Mouse (Mus musculus) forebrain, postnatal 0 days (tissue): ENCODE data around the gene Nr4a3. TPM values are rescaled to one million over a fixed set of nuclear protein-coding genes. Genes with fewer than 3 reads are reported as not detected.

Experiments
- ATAC-seq: fragments of 200-750 bp; cut with Nextera tagmentation; 2 replicates; pipeline ENCODE4 v1.8.0; 2017; ENCODE audit warnings: mild to moderate bottlenecking, moderate library complexity
- DNase-seq: peaks from one replicate; pipeline ENCODE4 v3.0.0-alpha.2; 2015
- H3K27ac ChIP-seq: fragments of 300-500 bp; sonication (generic); 2 replicates; pipeline ENCODE4 v1.5.1; 2014; ENCODE audit warnings: low read depth, mild to moderate bottlenecking, antibody characterized with exemption, low read length, moderate library complexity, mixed read lengths
- H3K27me3 ChIP-seq: fragments of 300-500 bp; sonication (generic); 2 replicates; pipeline ENCODE4 v1.6.1; 2014; ENCODE audit warnings: mild to moderate bottlenecking, low read length, mixed read lengths; ENCODE audit not compliant: insufficient read depth
- H3K36me3 ChIP-seq: fragments of 300-500 bp; sonication (generic); 2 replicates; pipeline ENCODE4 v1.6.1; 2014; ENCODE audit warnings: mild to moderate bottlenecking, moderate library complexity; ENCODE audit not compliant: insufficient read depth
- H3K4me1 ChIP-seq: fragments of 300-500 bp; sonication (generic); 2 replicates; pipeline ENCODE4 v1.6.1; 2014; ENCODE audit warnings: antibody characterized with exemption; ENCODE audit not compliant: insufficient read depth
- H3K4me2 ChIP-seq: fragments of 300-500 bp; sonication (generic); 2 replicates; pipeline ENCODE4 v1.6.1; 2014; ENCODE audit warnings: low read depth, mild to moderate bottlenecking, moderate library complexity
- H3K4me3 ChIP-seq: fragments of 300-500 bp; sonication (generic); 2 replicates; pipeline ENCODE4 v1.5.1; 2014; ENCODE audit warnings: low read depth, low read length, mixed read lengths
- H3K9ac ChIP-seq: fragments of 300-500 bp; sonication (generic); 2 replicates; pipeline ENCODE4 v1.6.1; 2014; ENCODE audit warnings: mild to moderate bottlenecking
- H3K9me3 ChIP-seq: fragments of 300-500 bp; sonication (generic); 2 replicates; pipeline ENCODE4 v1.6.1; 2016; ENCODE audit warnings: low read length
- CTCF ChIP-seq: sonication (generic); IDR thresholded peaks from 2 replicates; pipeline ENCODE4 v1.5.1; 2016; ENCODE audit warnings: antibody characterized with exemption, control low read depth, low read depth
- WGBS: fragments of 180-500 bp; shearing (Covaris S2); extraction: QIAGEN DNeasy Blood & Tissue Kit; methylation state at CpG from one replicate; pipeline ENCODE4 v1.1.7; 2014; 5-methylcytosine and 5-hydroxymethylcytosine counted together
- polyA plus RNA-seq: library from polyadenylated mRNA; unstranded; fragments of >200 nt; fragmentation: Nextera tagmentation; extraction: Ambion mirVana; gene quantifications from 2 replicates; pipeline ENCODE4 v1.2.1, GENCODE M21; 2015
- total RNA-seq: library from RNA; depleted of rRNA; stranded (reverse); fragments of >200 nt; gene quantifications from 2 replicates; pipeline ENCODE4 v1.2.3, GENCODE M21; 2014

Gene Nr4a3
- total and polyA plus RNA-seq, 2 experiments from 2014 or later, result 12.4 to 13.5 TPM

DNA sequence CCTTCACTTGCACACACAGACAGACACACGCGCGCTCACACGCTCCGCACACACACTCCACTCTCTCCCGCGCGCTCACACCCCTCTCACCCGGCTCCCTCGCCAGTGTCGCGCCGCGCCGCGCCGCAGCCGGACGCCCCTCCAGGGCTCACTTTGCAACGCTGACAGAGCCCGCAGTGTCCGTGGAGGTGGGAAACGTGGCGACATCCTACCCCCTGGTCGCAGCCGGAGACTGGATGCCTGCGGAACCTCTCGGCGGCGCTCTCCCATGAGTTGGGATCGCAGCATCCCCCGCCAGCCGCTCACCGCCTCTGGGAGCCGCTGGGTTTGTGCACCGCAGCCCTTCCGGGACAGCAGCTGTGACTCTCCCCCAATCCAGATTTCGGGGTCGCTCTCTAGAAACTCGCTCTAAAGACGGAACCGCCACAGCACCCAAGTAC, 348 bp downstream of the Nr4a3 start:
- peak overlapping the region; percentile 90 for H3K27ac ChIP-seq
- peak overlapping the region; percentile 90 for H3K4me2 ChIP-seq
- H3K4me1 ChIP-seq, result peaks cover 17% of the 10 kb centered on the region
- no peak for ATAC-seq
- H3K27me3 ChIP-seq, result peaks cover 10% of the 10 kb centered on the region
- WGBS, result under 1% methylated on average over 42 of the region's 42 CpGs
- H3K9ac ChIP-seq, result peak overlapping the region; percentile 79
- peak; percentile 42 for TF ChIP-seq CTCF
- 0 out of 2 replicates have a peak, but pooled peaks cover under 1% of the 10 kb centered on the region for H3K36me3 ChIP-seq
- H3K9me3 ChIP-seq, result no peaks in the 10 kb centered on the region
- peak overlapping the region; percentile 70 for H3K4me3 ChIP-seq
- peak; percentile 62 for DNase-seq

DNA sequence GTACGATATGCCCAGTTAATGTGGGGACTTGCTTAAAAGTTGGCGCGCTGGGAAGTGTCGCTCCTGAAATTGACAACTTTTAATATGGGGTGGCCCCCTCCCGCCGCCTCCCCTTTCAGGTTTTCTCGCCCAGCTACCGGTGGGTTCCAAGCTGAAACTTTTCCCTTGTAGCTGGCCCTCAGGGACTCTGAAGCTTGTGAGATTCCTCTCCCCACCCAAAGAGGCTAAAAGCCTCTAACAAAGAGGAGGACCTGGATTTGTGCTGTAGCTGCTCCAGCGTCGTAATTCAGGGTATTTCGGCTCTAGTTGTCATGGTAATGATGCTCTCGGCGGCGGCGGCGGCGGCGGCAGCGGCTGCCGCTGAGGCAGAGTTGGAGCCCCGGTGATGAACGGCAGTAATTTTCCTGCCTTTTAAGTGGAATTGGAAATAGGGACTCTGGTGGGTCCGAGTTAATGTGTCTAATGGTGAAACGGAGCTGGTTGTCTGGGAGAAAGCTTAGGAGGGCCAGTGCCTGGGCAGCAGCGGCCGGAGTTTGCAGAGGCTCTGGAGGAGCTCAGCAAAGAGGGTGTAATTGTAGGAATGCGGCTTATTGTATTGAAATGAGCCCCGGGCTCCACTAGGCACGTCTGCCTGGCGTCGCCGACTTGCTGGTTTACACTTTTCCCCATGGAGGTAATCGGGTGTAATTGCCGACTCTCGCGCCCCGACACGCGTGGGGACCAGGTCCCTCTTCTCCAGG, 938 bp downstream of the Nr4a3 start:
- H3K27ac ChIP-seq, result peak overlapping the region; percentile 90
- peaks cover 14% of the 10 kb centered on the region for H3K27me3 ChIP-seq
- H3K4me3 ChIP-seq, result peak overlapping the region; percentile 70
- peak overlapping the region; percentile 79 for H3K9ac ChIP-seq
- peak; percentile 76 for DNase-seq
- H3K9me3 ChIP-seq, result no peaks in the 10 kb centered on the region
- WGBS, result under 1% methylated on average over 39 of the region's 39 CpGs
- 0 out of 2 replicates have a peak, but pooled peaks cover 3% of the 10 kb centered on the region for H3K36me3 ChIP-seq
- H3K4me1 ChIP-seq, result peaks cover 17% of the 10 kb centered on the region
- ATAC-seq, result no peak
- peak overlapping the region; percentile 90 for H3K4me2 ChIP-seq
- no peak for TF ChIP-seq CTCF

- WGBS, result 2% methylated on average over 20 of the region's 20 CpGs
- Histone ChIP-seq H3K27ac (peak overlapping the region; percentile 90; the same call in 1 of the 2 replicates), H3K27me3 (peaks cover 19% of the 10 kb centered on the region), H3K9ac (peak overlapping the region; percentile 79), H3K4me3 (peak overlapping the region; percentile 70), H3K36me3 (0 out of 2 replicates have a peak, but pooled peaks cover 7% of the 10 kb centered on the region), H3K4me2 (peak overlapping the region; percentile 90), H3K9me3 (no peaks in the 10 kb centered on the region), H3K4me1 (peaks cover 17% of the 10 kb centered on the region)
- ATAC-seq (no peak), DNase-seq (peak; percentile 33)
- no peak for TF ChIP-seq CTCF
Observed at GRCm38 (mm10) chr4:48046461-48046901, 1.5 kb downstream of the Nr4a3 start.

- peak overlapping the region; percentile 79 for H3K9ac ChIP-seq
- DNase-seq (no peak), ATAC-seq (no peak)
- H3K4me3 ChIP-seq, result peak overlapping the region; percentile 70
- peaks cover 12% of the 10 kb centered on the region; the same call in 1 of the 2 replicates for H3K4me1 ChIP-seq
- peak overlapping the region; percentile 90 for H3K4me2 ChIP-seq
- WGBS, result 2% methylated on average over 32 of the region's 33 CpGs
- peak overlapping the region; percentile 35 for H3K27ac ChIP-seq
- H3K27me3 ChIP-seq, result peaks cover 19% of the 10 kb centered on the region
- H3K9me3 ChIP-seq, result no peaks in the 10 kb centered on the region
- 0 out of 2 replicates have a peak, but pooled peaks cover 10% of the 10 kb centered on the region for H3K36me3 ChIP-seq
- no peak for TF ChIP-seq CTCF
Observed at GRCm38 (mm10) chr4:48047136-48047765, 2.3 kb downstream of the Nr4a3 start.

GRCm38 (mm10) chr4:48047766-48048371, 2.9 kb downstream of the Nr4a3 start:
- peak; percentile 28; the same call in 1 of the 2 replicates for TF ChIP-seq CTCF
- Histone ChIP-seq H3K27ac (peak overlapping the region; percentile 35), H3K4me1 (peaks cover 12% of the 10 kb centered on the region; the same call in 1 of the 2 replicates), H3K27me3 (peaks cover 19% of the 10 kb centered on the region), H3K9ac (peak overlapping the region; percentile 79), H3K36me3 (0 out of 2 replicates have a peak, but pooled peaks cover 10% of the 10 kb centered on the region), H3K4me2 (peak overlapping the region; percentile 90), H3K4me3 (peak overlapping the region; percentile 70), H3K9me3 (no peaks in the 10 kb centered on the region)
- ATAC-seq (no peak), DNase-seq (peak; percentile 45)
- 3% methylated on average over 30 of the region's 30 CpGs for WGBS

GRCm38 (mm10) chr4:48048456-48049315, 3.7 kb downstream of the Nr4a3 start:
- no peak for ATAC-seq
- Histone ChIP-seq H3K36me3 (0 out of 2 replicates have a peak, but pooled peaks cover 10% of the 10 kb centered on the region), H3K4me3 (peak overlapping the region; percentile 70), H3K27me3 (peaks cover 19% of the 10 kb centered on the region), H3K9ac (peak overlapping the region; percentile 79), H3K27ac (0 out of 2 replicates have a peak overlapping the region, but pooled peaks have one; percentile 37), H3K4me1 (peaks cover 12% of the 10 kb centered on the region; the same call in 1 of the 2 replicates), H3K4me2 (peak overlapping the region; percentile 90), H3K9me3 (no peaks in the 10 kb centered on the region)
- DNase-seq, result peak; percentile 47
- 9% methylated on average over 35 of the region's 35 CpGs for WGBS
- no peak for TF ChIP-seq CTCF
